Mouse (Mus musculus): ENCODE data around the gene C8g. TPM values are rescaled to one million over a fixed set of nuclear protein-coding genes. Genes with fewer than 3 reads are reported as not detected.

Gene C8g
- polyA plus RNA-seq, 3 experiments from 2014 or later = 2.1 to 5.1 (median 3.4) TPM

DNA sequence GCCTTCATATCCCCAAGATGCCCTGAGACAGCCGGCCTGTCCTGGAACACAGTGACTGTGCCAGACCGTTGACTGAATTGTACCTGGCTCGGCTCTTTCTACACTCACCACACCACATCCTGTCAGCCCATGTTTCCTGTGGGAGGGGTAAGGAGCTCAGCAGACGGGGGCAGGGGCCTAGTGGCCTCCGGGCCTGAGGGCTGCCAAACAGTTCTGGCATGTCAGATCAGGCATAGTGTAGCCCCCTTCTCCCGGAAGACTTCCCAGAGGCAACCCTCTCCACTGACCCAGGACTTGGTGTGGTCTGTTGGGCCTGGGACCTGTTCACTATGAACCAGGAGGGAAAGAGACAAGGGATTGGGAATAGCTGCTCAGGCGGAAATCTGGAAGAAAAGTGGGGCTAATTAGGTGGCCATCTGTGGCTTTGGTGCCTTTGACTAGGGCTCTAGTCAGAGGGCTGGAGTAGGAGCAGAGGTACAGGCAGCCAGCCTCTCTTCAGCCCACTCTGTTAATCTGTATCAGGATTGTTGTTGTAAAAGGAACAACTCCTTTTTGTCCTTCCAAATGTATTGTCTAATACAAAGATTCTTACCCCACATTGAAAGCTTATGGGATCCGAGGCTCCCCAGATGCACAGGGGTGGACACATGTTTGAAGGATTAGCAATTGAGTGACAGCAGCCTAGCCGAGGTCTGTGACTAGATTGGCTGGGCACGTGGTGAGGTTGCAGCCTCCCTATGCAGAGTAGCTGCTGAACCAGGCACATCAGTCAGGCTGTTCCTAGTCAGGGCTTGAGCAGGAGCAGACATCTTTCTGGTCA, 35.5 kb downstream of the C8g start:
- peak; percentile 87 for ATAC-seq

DNA sequence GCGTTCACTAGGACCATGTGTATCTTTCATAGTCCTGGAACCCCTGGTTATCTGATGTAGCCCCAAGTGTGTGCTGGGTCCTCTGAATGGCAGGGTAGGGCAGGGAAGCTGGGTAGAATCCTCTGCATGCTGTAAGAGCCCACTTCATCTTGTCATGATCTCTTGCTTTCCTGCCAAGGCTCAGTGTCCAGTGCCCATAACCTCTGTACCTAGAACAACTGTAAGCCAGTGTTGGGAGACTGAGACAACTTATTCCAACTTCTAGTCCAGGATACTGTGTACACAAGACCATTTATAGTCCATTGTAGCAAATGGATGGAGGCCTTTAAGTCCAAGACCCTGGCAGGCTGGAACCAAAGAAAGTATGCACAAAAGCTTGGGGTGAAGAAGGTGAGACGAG, 36.3 kb downstream of the C8g start:
- ATAC-seq = no peak

DNA sequence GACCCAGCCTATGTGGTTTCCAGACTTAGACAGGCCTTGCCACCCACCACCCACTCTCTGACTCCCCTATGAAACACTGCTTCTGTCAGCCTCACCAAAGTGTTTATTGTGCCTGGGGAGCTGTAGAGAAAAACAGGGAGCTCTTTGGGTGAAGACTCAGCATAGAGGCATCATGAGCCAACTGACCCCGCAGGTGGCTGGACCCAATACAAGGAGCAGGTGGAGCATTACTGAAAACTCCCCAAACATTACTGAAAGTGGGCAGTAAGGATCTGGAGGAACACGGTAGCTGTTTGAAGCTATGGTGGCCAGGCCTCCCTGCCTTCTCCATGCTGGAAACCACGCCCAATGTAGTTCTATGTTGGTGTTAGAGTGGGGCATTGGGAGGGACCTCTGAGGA, 37.9 kb downstream of the C8g start:
- no peak for ATAC-seq

DNA sequence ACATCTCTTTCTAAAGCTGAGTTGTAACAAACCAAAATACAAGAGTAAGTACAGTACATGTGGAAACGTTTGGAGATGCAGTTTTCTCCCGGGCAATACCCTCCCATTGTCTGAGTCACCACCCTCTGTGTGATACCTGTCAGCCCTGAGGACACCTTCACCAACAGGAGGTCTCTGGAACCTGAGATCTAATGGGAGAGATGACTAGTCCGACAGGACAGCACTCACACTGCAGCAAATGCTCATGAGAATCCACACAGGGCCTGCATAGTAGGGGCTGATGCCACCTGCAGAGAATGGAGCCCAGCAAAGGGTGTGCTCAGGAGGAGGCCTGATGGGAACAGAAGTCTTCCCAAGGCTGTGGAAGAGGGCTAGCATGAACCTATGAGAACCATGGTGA, 40.1 kb downstream of the C8g start:
- no peak for ATAC-seq

DNA sequence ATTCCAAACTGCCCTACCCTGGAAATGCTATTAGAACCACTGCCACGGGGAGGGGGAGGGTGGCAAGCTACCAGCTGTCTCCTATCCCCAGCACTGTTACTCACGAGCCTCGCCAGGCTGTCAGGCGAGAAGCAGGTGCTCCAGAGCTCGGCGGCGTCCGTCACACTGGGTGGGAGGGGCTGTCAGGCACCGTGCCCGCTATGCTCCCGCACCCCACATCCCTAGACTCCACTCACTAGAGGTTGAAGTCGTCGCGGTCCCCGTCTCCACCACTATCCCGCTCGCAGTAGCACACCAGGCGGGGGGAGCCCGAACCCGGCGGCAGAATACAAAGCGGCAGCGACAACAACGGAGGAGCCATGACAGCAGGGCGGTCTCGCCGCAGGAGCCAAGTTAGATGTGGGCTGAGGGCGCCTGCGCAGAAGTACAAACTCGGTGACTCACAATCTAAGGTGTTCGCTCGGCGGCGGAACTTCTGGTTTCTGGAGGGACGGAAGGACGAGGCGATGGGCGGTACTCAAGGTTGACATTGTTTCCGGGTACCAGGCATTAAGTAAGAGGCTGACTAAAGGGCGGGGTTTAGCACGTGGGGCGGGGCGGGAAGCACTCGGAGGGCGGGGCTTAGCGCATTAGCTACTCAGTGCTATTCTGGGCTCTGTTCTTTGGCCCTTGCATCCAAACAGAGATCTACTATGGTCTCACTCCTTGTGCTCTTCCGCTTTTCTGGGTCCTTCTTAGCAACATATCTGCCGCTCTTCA, 40.8 kb downstream of the C8g start, which contains the start of gene Paxx:
Gene Paxx (minus strand): TSS at position 544 of the 759 bp plus-strand sequence.
- ATAC-seq = peak; percentile 88

DNA sequence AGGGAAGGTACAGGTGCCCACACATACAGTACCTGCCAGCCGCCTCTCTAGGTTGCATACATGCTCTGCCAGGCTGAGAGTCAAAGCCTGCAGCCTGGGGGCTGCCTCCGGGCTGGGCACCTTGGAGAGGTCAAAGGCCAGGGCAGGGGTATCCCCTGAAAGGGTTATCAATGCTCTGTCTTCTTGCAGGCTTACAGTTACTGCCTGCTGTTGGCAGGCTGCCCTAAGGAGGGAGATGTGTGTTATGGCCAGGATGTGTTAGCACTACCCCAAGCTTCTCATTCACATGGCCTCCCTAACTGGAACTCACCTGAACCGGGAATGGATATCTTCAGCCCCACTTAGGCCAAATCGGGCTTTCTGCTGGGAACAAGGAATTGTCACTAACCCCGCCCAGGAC, 41.4 kb downstream of the C8g start:
- ATAC-seq = no peak

DNA sequence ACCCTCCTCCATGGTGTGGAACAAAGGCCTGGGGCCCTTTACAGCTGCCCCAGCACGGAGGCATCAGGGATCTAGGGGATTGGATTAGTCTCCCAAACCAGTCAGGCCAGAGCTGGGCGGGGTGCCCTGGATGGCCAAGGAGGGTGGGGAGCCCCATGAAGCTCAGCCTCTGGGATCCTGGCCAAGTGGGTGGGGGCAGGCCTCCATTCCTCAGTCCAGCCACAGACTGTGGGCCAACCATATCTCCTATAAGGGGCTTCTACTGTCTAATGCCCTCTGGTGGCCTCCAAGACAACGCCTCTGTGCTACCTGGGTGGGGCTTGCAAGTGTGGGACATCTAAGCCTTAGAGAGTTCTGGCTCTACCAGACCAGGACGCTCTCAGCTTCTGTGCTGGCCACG, 42.6 kb downstream of the C8g start:
- no peak for ATAC-seq

DNA sequence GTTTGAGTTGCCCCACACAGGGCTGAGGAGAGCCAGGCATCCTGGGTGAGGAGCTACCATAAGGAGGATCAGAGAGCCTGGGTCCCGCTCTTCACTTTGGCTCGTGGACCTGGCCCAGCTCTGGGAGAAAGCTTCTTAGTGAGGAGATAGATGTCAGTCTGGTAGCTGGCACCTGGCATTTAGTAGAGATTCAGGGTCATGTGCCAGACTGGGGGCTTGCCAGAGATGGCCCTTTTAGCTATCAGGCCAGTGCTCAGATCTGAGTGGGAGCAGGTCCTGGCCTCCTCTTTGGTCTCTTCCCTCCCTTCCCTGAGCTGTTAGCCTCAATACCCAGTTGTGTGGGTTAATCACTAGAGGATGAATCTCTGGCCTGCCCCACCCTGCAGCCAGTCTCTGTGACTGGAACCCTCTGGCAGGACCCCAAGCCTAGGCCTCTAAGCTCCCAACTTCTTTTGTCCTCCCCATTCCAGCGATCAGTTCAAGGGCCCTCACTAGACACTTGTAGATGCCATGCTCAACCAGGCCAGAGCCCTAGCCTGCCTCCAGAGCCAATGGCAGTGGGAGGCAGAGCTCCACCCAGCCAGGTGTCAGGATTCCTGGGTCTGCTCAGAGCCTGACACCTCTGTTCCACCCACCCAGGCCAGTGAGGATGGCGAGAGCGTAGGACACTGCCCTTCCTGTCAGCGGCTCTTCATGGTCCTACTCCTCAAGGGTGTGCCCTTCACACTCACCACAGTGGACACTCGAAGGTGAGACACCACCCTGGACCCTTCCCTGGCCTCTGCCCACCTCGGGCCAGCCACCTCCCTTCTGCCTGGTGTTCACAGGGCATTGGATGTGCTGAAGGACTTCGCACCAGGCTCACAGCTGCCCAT, 44.3 kb downstream of the C8g start:
- no peak for ATAC-seq

DNA sequence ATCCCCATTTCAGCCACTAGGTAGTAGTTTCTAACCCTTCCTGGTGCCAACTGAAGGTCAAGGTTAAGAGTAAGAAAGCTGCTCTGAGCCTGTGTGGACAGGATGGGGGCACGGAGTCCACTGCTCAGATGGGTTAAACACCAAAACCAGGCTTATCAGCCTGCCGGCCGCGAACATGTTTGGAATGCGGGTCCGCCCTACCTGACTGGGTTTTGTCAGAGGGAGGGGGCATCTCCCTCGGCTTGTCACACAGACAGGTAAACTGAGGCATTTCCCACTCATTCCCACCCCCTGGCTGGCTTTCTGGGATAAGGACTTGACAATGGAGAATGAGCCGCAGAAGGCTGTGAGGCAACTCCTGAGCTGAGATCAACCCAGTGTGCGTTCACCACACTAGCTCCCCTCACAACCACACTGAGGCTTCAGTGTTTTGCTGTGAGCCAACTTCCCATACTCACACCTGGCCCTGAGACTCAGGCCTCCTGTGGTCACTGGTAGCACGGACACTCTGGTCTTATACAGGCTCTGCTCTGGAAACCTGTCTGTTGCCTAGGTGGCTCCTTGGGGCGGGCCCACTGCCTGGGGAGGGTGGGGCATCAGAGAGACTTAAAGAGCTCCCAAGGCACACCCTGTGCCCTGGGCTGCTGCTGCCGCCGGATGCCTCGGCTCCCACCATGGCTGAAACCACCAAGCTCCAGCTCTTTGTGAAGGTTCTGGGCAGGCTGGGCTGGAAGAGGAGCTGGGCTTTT, 45.1 kb downstream of the C8g start, which contains the start of gene Clic3:
Gene Clic3 (plus strand): TSS at position 634 of the 749 bp plus-strand sequence.
- ATAC-seq = no peak

DNA sequence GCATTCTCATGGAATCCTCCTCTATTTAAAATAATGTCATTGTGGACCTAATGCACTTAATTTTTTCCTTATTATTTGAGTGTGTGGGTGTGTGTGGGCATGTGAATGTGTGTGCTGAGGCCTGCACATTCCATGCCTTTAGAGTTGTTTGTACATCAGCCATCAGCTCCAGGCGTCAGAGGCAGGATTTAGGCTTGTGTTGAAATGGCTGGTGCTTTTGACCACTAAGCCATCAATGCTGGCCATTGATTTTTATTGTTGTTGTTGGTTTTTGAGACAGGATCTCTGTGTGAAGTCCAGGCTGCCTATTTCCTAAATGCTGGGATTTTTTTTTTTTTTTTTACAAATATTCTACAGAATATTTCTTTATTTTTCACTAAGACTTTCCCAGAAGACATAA, 48.6 kb downstream of the C8g start:
- ATAC-seq = no peak

DNA sequence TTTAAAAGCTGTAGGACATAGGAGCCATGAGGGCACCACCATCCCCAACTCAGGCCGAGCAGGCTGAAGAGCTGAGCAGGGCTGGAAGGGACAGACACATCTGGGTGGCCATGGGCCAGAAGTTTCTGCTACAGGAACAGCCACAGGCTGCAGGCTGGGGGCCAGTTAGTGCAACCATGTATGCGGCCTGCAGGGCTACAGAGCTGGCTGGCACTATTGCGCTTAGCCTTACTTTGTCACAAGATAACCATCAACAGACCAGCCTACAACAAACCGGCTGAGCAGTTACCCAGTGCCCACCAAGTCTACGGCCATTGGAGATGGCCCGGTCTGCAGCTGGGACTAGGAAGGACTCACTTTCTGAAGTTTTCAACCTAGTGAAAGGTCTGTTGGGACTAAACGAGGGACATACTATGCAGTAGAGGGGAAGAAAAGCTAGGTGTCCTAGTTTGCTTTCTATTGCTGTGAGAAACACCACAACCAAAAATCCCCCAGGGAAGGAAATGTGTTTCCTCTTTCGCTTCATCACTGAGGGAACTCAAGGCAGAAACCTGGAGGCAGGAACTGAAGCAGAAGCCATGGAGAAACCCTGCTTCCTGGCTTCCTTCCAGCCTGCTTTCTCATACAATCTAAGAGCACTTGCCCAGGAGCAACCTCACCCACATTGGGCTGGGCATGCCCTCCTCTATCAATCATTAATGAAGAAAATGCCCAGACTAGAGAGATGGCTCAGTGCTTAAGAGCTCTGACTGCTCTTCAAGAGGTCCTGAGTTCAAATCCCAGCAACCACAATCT, 50.5 kb downstream of the C8g start:
- ATAC-seq = no peak

Other genes starting within 250 kb of the C8g start
- 10 to 100 TPM in 1 of 3 experiments, 1 to 10 TPM in 2; 8.3 to 13.7 (median 8.7) TPM for gene Tmem203, start 246.3 kb downstream of the C8g start, polyA plus RNA-seq (2017; shearing (Covaris generic))
- 1 to 10 TPM; 3.4 to 4.7 (median 3.9) TPM for gene Tprn, start 239.1 kb downstream of the C8g start, polyA plus RNA-seq (2017; shearing (Covaris generic))
- 100 to 1,000 TPM; 111 to 156 (median 121) TPM for gene Ssna1, start 229.3 kb downstream of the C8g start, polyA plus RNA-seq (2017; shearing (Covaris generic))
- gene Anapc2, start 229.2 kb downstream of the C8g start, polyA plus RNA-seq (2017; shearing (Covaris generic)) = 10 to 100 TPM; 29.3 to 44.6 (median 39.2) TPM
- not detected for gene Tmem210, start 213.6 kb downstream of the C8g start, polyA plus RNA-seq (2017; shearing (Covaris generic))
- gene Lrrc26, start 211.8 kb downstream of the C8g start, polyA plus RNA-seq (2017; shearing (Covaris generic)) = not detected
- gene Grin1, start 182.5 kb downstream of the C8g start, polyA plus RNA-seq (2017; shearing (Covaris generic)) = not detected
- 10 to 100 TPM; 21.2 to 24.3 (median 23.1) TPM for gene Man1b1, start 169.4 kb downstream of the C8g start, polyA plus RNA-seq (2017; shearing (Covaris generic))
- gene Dpp7, start 145.4 kb downstream of the C8g start, polyA plus RNA-seq (2017; shearing (Covaris generic)) = 10 to 100 TPM; 10.2 to 24.6 (median 21.1) TPM
- gene Uap1l1, start 136.0 kb downstream of the C8g start, polyA plus RNA-seq (2017; shearing (Covaris generic)) = 10 to 100 TPM; 12.2 to 20.6 (median 18.3) TPM
- gene Sapcd2, start 129.4 kb downstream of the C8g start, polyA plus RNA-seq (2017; shearing (Covaris generic)) = 10 to 100 TPM in 1 of 3 experiments, under 1 TPM in 2; 0.44 to 10.5 (median 0.80) TPM
- 1 to 10 TPM in 1 of 3 experiments, under 1 TPM in 1, not detected in 1; 0.49 to 1.3 TPM for gene Entpd2, start 105.8 kb downstream of the C8g start, polyA plus RNA-seq (2017; shearing (Covaris generic))
- 1 to 10 TPM; 2.8 to 6.1 (median 6.0) TPM for gene Npdc1, start 102.4 kb downstream of the C8g start, polyA plus RNA-seq (2017; shearing (Covaris generic))
- gene Fut7, start 78.5 kb downstream of the C8g start, polyA plus RNA-seq (2017; shearing (Covaris generic)) = 10 to 100 TPM in 1 of 3 experiments, 1 to 10 TPM in 2; 4.1 to 14.7 (median 7.2) TPM
- 10 to 100 TPM; 31.4 to 59.3 (median 41.8) TPM for gene Abca2, start 73.0 kb downstream of the C8g start, polyA plus RNA-seq (2017; shearing (Covaris generic))
- gene Clic3, start 44.9 kb downstream of the C8g start, polyA plus RNA-seq (2017; shearing (Covaris generic)) = 1 to 10 TPM; 1.2 to 1.9 (median 1.6) TPM
- 10 to 100 TPM; 70.4 to 92.1 (median 89.2) TPM for gene Paxx, start 40.6 kb downstream of the C8g start, polyA plus RNA-seq (2017; shearing (Covaris generic))
- not detected for gene Ptgds, start 31.7 kb downstream of the C8g start, polyA plus RNA-seq (2017; shearing (Covaris generic))
- gene Lcn12, start 7.8 kb downstream of the C8g start, polyA plus RNA-seq (2017; shearing (Covaris generic)) = not detected
- 10 to 100 TPM; 49.1 to 88.0 (median 76.8) TPM for gene Fbxw5, start 969 bp downstream of the C8g start, polyA plus RNA-seq (2017; shearing (Covaris generic))
- gene Traf2, start 45.2 kb upstream of the C8g start, polyA plus RNA-seq (2017; shearing (Covaris generic)) = 10 to 100 TPM; 74.8 to 85.3 (median 76.1) TPM
- 100 to 1,000 TPM; 246 to 394 (median 269) TPM for gene Edf1, start 56.1 kb upstream of the C8g start, polyA plus RNA-seq (2017; shearing (Covaris generic))
- 1 to 10 TPM in 2 of 3 experiments, under 1 TPM in 1; 0.85 to 2.2 (median 1.3) TPM for gene Mamdc4, start 73.1 kb upstream of the C8g start, polyA plus RNA-seq (2017; shearing (Covaris generic))
- gene Phpt1, start 73.5 kb upstream of the C8g start, polyA plus RNA-seq (2017; shearing (Covaris generic)) = 10 to 100 TPM; 37.0 to 64.3 (median 56.2) TPM
- under 1 TPM in 1 of 3 experiments, not detected in 2; 0.07 TPM for gene Ajm1, start 80.0 kb upstream of the C8g start, polyA plus RNA-seq (2017; shearing (Covaris generic))
- gene Rabl6, start 106.8 kb upstream of the C8g start, polyA plus RNA-seq (2017; shearing (Covaris generic)) = 10 to 100 TPM; 14.0 to 28.3 (median 18.0) TPM
- not detected for gene Ccdc183, start 116.0 kb upstream of the C8g start, polyA plus RNA-seq (2017; shearing (Covaris generic))
- 1 to 10 TPM in 2 of 3 experiments, under 1 TPM in 1; 0.80 to 2.2 (median 1.1) TPM for gene Tmem141, start 120.3 kb upstream of the C8g start, polyA plus RNA-seq (2017; shearing (Covaris generic))
- gene Fcna, start 126.3 kb upstream of the C8g start, polyA plus RNA-seq (2017; shearing (Covaris generic)) = under 1 TPM in 1 of 3 experiments, not detected in 2; 0.96 TPM
- not detected for gene Lcn8, start 151.4 kb upstream of the C8g start, polyA plus RNA-seq (2017; shearing (Covaris generic))
- gene Lcn5, start 156.2 kb upstream of the C8g start, polyA plus RNA-seq (2017; shearing (Covaris generic)) = not detected
- not detected for gene Lcn6, start 175.1 kb upstream of the C8g start, polyA plus RNA-seq (2017; shearing (Covaris generic))
- 1 to 10 TPM in 2 of 3 experiments, not detected in 1; 1.1 to 1.4 TPM for gene Lcn10, start 181.0 kb upstream of the C8g start, polyA plus RNA-seq (2017; shearing (Covaris generic))
- gene Obp2a, start 198.3 kb upstream of the C8g start, polyA plus RNA-seq (2017; shearing (Covaris generic)) = not detected
- gene Bmyc, start 205.0 kb upstream of the C8g start, polyA plus RNA-seq (2017; shearing (Covaris generic)) = 100 to 1,000 TPM in 1 of 3 experiments, 10 to 100 TPM in 2; 31.0 to 105 (median 84.4) TPM
- gene Obp2b, start 235.3 kb upstream of the C8g start, polyA plus RNA-seq (2017; shearing (Covaris generic)) = not detected